Mouse (Mus musculus): ENCODE results near the gene Smim5. TPM values are rescaled to one million over a fixed set of nuclear protein-coding genes. Genes with fewer than 3 reads are reported as not detected.
A peak's percentile ranks its signal among the peaks of the same experiment; 100 is the strongest.

Smim5 gene
- total RNA-seq, 4 experiments from 2014 or later: 0.29 to 0.65 (median 0.42) TPM

DNA sequence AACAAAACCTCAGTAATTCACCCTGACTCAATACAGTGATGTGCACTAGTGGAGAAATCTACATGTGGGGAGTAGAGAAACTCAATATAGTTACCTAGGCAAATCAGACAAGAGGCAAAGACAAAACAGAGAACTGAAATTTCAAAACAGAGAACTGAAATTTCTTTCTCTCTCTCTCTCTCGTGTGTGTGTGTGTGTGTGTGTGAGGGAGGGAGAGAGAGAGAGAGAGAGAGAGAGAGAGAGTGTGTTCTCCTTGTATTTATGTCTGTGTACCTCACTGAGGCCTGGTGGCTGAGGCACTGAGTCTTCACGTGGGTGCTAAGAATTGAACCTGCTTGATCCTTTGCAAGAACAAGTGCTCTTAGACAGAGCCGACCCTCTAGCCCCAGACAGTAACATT lies 30.1 kb downstream of the Smim5 start:
- no peak for DNase-seq

GRCm38 (mm10) chr11:115931235-115931634 lies 31.5 kb downstream of the Smim5 start:
- DNase-seq: no peak

DNA sequence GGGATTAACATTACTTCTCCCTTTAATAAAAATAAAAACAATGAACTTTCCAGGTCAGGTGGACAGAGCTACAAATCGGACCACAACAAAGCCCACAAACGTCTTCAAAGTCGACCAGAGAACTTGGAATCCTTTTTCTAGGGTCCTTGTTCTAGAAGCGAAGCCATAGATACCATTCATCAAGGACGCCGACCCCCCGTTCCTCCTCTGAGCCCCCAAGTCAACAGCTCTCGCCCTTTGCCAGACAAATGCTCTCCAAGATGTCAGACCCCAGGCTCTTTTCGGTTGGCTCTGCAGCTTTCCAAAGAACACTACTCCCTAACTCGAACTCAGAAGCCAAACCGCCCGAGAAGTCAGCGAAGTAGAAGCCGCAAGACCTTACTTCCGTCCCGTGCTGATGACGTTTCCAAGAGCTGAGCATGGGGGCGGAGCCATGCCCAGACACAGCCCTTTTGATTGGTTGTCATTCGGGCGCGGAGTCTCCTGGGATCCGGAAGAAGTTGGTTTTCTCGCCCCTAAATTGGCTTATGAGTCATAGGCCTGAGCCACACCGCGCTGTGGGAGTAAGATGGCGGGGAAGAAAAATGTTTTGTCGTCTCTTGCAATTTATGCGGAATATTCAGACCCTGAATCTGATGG lies 33.5 kb downstream of the Smim5 start, which contains the start of the genes Sap30bp and Recql5:
Sap30bp (plus strand) TSS at position 175 of the 639 bp plus-strand sequence.
Recql5 (minus strand) TSS at position 370 of the 639 bp plus-strand sequence.
- peak; percentile 97 for DNase-seq

DNA sequence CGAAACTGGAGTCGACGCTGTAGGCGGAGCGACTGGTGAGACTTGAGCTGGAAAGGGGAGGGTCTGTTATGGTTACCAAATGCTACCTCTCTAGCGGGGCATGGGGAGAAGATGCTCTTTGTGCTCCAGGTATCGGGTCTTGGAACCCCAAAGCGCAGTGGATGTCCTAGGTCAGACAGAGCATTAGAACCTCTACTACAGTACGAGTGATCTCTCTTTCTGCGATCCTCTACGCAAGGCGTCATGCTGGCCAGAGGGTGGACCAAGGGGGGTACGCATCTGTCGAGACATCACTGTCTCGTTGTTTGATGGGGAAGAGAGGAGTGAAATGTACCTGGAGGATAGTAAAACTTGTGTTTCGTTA lies 34.0 kb downstream of the Smim5 start:
- no peak for DNase-seq

GRCm38 (mm10) chr11:115939690-115940329 lies 40.0 kb downstream of the Smim5 start:
- peak; percentile 33 for DNase-seq

DNA sequence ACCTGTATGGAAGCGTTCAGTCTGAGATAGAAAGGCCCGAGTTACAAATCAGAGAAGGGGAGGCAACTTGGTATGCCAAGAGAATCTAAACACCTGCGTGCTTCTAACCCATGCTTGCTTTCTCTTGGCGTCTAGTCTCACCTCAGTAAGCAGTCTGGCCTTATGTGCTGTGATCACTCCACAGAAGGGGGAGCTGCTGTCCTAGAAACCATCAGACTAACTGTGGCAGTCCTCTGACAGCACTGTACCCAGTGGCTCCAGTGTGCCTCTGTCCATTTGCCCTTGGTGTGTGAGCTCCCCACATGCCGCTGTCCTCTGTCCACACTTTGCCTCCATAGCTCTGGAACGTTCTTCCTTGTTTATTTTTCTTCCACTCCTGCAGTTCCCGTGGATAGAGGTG lies 42.2 kb downstream of the Smim5 start:
- DNase-seq: no peak

DNA sequence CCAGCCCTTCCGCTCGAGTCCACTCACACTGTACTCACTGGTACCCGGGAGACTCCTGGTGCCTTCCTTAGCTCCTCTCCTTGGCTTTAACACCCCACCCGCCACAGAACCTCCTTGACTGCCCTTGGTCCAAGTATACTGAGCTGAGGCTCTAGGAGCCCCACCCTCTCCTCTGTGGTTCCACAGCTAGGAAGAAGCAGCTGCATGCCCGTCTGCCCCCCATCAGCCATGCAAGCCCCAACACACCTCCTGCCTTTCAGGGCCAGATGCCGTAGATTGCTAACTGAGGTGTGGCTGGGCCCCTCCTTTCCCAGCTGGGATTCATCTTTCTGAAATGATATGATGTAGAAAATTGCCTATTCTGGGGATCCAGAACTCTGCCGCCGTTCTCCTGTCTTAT lies 45.5 kb downstream of the Smim5 start:
- no peak for DNase-seq

DNA sequence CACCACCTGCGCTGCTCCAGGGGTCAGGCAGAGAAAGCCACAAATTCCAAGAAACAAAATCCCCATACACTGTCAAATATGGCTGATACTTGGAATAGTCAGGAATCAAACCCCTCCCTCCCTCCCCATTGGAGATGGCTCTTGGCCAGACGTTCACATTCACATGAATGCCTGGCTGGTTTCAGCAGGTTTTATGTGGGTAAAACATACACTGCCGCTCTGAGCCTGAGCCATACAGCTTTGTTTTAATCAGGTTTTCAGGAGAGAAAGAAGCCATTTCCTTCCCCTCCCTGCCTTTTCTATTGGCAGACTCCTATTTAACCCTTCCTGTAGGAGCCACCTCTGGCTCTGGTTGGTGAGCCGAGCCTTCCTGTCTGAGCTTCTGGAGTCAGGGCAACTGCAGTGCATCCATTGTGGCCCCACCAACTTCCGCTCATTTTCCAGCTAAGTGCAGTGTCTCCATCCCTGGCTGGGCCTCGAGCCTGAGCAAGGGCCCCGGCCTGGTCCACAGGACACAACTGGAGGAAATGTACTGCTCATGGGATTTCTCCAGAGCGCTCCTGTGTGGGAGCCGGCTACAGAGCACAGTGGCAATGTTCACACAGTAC lies 46.6 kb downstream of the Smim5 start:
- no peak for DNase-seq

DNA sequence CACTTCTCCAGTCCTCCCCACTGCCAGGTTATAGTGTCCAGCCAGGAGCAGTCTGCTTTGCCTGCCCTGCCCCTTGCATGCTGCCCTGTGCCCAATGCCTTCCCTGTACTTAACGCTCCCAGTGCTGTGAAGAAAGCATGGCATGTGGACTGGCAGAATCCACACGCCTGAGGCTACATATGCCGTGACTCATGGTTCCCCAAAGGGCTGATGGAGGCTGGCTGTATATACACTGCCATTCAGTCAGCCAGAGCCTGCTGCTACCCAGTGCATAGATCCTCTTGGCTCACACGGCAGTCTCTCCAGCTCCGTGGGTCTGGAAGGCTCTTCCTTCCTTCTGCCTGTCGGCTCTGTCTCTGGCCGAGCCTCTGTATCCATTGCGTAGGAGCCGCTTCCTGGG lies 48.5 kb downstream of the Smim5 start:
- no peak for DNase-seq

DNA sequence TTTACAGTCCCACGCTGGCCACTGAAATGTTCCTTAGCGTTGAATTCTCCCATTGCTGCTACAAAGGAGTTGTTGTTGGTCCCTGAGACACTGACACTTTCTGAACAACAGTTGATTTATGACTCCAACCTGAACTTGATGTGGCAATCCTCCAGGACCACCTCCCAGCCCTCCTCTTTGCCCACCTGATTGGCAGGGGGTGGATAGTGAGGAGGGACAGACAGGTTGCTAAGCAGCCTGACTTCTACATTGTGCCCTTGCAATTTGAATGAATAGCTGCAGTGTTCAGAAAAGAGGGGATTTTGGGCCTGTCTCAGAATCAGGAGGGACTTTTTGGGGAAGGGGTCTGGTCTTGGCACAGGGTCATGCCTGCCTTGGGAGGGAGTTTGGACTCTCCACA lies 51.0 kb downstream of the Smim5 start:
- DNase-seq: no peak

DNA sequence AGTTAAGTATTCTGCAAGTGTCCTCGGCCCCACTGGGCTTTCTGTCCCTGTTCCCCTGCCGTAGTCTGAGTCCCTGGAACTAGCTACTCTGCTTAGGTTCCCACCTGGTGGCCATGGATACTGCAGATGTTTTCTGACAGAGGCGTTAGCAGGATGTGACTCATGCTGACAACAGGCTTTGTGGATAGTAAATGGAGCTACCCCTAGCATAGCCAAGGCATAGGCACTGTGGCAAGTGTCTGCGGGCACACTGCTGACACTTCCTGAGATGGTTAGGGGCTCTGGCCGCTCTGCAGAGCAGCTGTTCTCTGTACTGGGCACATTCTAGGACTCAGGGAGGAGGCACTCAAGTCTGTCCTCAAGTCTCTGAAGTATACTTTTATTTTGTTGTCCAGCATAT lies 54.9 kb downstream of the Smim5 start:
- DNase-seq: no peak

DNA sequence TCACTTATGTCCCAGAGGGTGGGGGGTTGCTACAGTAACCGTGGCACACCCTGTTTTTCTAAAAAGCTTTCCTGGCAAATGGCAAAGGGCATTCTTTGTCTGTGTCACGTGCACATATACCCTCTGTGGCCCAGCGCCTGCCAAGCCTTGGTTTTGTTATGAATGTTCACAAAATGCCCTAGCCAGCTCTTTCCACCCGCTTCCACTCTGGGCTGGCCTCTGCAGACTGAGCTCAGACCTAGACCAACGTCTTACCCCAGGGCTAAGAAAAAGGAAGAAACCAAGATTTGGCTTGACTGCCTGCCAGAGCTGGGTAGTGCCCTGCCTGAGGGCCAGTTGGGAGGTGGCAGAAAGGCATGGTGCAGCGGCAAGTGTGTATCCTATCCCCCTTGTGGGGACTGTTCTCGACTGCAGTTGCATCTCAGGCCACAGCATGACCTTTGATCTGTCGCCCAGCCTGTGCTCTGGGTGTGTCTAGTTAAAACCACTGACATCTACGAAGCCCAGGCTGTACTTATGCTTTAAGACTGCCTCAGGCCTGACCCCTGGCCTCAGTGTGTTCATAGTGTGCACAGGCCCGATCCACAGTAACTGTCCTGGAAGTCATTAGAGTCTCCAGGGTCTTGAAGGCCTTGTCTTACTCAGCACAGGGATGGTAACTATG lies 55.6 kb downstream of the Smim5 start:
- no peak for DNase-seq

Other genes with a start within 250 kb of the Smim5 start
- 100 to 1,000 TPM; 136 to 165 (median 160) TPM for gene Grb2, start 191.4 kb upstream of the Smim5 start, total RNA-seq (2022)
- gene Tmem94, start 134.5 kb upstream of the Smim5 start, total RNA-seq (2022): 100 to 1,000 TPM in 2 of 4 experiments, 10 to 100 TPM in 2; 83.2 to 102 (median 95.5) TPM
- 10 to 100 TPM; 60.6 to 97.3 (median 78.2) TPM for gene Caskin2, start 86.3 kb upstream of the Smim5 start, total RNA-seq (2022)
- 10 to 100 TPM; 20.0 to 32.2 (median 25.4) TPM for gene Tsen54, start 85.2 kb upstream of the Smim5 start, total RNA-seq (2022)
- 10 to 100 TPM; 10.5 to 13.4 (median 11.5) TPM for gene Llgl2, start 75.9 kb upstream of the Smim5 start, total RNA-seq (2022)
- 1 to 10 TPM in 1 of 4 experiments, under 1 TPM in 2, not detected in 1; 0.09 to 1.1 (median 0.32) TPM for gene Myo15b, start 41.6 kb upstream of the Smim5 start, total RNA-seq (2022)
- gene Smim6, start 12.1 kb downstream of the Smim5 start, total RNA-seq (2022): not detected
- gene Sap30bp, start 33.3 kb downstream of the Smim5 start, total RNA-seq (2022): 10 to 100 TPM; 46.2 to 53.7 (median 48.3) TPM
- gene Recql5, start 33.5 kb downstream of the Smim5 start, total RNA-seq (2022): 10 to 100 TPM; 24.7 to 40.4 (median 36.6) TPM
- 1 to 10 TPM; 3.5 to 5.1 (median 3.9) TPM for gene Itgb4, start 74.7 kb downstream of the Smim5 start, total RNA-seq (2022)
- gene Galk1, start 112.8 kb downstream of the Smim5 start, total RNA-seq (2022): 10 to 100 TPM; 37.3 to 55.6 (median 46.4) TPM
- gene H3f3b, start 128.0 kb downstream of the Smim5 start, total RNA-seq (2022): 100 to 1,000 TPM; 302 to 413 (median 377) TPM
- 10 to 100 TPM; 19.7 to 45.2 (median 29.6) TPM for gene Unk, start 130.4 kb downstream of the Smim5 start, total RNA-seq (2022)
- gene Unc13d, start 178.0 kb downstream of the Smim5 start, total RNA-seq (2022): 1 to 10 TPM in 3 of 4 experiments, under 1 TPM in 1; 0.75 to 1.6 (median 1.4) TPM
- gene Wbp2, start 187.0 kb downstream of the Smim5 start, total RNA-seq (2022): 100 to 1,000 TPM; 194 to 199 (median 196) TPM
- gene Trim47, start 227.2 kb downstream of the Smim5 start, total RNA-seq (2022): 10 to 100 TPM; 11.1 to 20.4 (median 16.4) TPM
- 10 to 100 TPM in 3 of 4 experiments, 1 to 10 TPM in 1; 9.6 to 13.7 (median 13.1) TPM for gene Trim65, start 231.2 kb downstream of the Smim5 start, total RNA-seq (2022)
- gene Mrpl38, start 238.9 kb downstream of the Smim5 start, total RNA-seq (2022): 100 to 1,000 TPM in 3 of 4 experiments, 10 to 100 TPM in 1; 97.5 to 112 (median 107) TPM